Mouse (Mus musculus) C2C12 (cell line): Measurements from ENCODE around the gene Wiz.

Source experiments
- CEBPB ChIP-seq: IDR thresholded peaks from one replicate; pipeline ENCODE4 v1.6.1; 2011; ENCODE audit warnings: low read depth, mild to moderate bottlenecking, control low read depth, moderate library complexity
- CTCF ChIP-seq: IDR thresholded peaks from one replicate; pipeline ENCODE4 v1.5.1; 2011; ENCODE audit not compliant: control insufficient read depth, insufficient read depth, insufficient read length
- MYOG ChIP-seq: IDR thresholded peaks from one replicate; pipeline ENCODE4 v1.6.1; 2011; ENCODE audit not compliant: control insufficient read depth, insufficient read length; ENCODE audit errors: extremely low read depth

DNA sequence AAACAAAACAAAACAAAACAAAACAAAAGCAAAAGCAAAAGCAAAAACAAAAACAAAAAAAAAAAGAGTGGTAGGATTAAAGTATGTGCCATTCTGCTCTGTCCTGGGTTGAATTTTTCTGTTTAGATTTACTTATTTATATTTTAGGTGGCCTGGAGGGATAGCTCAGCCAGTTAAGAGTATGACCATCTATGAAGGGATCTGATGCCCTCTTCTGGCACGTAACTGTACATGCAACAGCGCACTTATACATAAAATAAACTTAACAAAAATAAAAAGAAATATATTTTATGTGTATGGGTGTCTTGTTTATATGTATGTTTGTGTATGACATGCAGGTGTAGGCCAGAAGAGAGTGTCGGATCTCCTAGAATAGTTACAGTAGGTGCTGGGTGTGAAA, 42.7 kb upstream of the Wiz start:
- TF ChIP-seq CTCF (no peak), MYOG (no peak), CEBPB (no peak)
